Mouse (Mus musculus): ENCODE data around the gene Crb1. TPM values are rescaled to one million over a fixed set of nuclear protein-coding genes. Genes with fewer than 3 reads are reported as not detected.
"Not testable (repeated sequence)": the region's sequence is repeated elsewhere in the genome, so short reads cannot be mapped to it uniquely, and the experiment has no call there.

Crb1 gene
- polyA plus RNA-seq, 1 experiment from 2014 or later: 3.0 TPM

DNA sequence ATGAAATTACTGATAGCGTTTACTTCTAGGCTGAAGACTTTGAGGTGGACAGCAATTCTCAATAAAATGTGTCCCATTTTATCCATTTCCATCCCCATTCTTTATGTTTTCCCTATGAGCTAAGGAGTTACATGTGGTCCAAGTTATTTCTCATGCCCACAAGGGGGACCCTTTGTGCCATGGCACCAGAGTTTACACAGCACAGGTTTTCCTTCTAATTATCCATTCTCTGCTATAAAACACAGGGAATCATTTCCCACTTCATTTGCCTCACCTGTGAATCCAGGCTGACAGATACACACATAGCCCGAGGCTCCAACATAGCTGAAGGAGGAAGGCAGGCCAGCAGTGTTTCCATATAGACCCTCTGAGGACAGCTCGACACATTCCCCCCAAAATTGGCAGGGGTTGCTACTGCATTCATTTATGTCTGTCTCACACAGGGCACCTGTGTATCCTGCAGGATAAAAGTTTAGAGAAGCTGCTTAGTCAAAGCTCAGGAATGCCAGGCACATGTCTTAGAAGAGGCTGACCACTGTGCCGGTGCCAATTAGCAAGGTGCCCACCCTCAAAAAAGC is 62.5 kb downstream of the Crb1 start:
- no peak for DNase-seq (ENCODE audit: low spot score)
- no peaks in the 10 kb centered on the region for H3K4me1 ChIP-seq (replicated peaks; ENCODE audit: control insufficient read depth, insufficient read depth, low read length)
- 84% methylated on average over 4 of the region's 4 CpGs for WGBS

DNA sequence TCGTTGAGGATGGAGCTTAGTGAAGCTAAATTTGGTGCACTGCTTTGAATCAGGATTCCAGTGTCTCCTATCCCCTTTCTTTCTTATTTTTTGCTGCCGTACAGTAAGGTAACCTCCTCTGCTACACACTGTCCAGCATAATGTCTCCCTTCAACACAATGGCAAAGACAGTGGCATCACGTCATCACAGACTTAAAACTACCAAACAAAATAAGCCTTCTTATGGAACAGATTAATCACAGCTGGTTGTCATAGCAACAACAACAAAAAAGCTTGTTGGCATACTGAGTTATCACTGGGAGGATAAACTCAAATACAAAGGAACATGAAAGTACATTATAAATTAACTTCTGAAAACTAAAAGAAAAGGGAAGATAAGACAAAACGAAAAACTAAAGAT is 68.0 kb downstream of the Crb1 start:
- no peak overlapping the region for H3K4me2 ChIP-seq (replicated peaks; ENCODE audit: low read depth, low read length)
- H3K4me3 ChIP-seq (ENCODE audit: low read depth, low read length): no peak overlapping the region
- H3K9me3 ChIP-seq (ENCODE audit: control insufficient read depth, low read length): no peaks in the 10 kb centered on the region
- no peaks in the 10 kb centered on the region for H3K27me3 ChIP-seq (ENCODE audit: control insufficient read depth, insufficient read depth, low read length)
- no peaks in the 10 kb centered on the region for H3K36me3 ChIP-seq (ENCODE audit: control insufficient read depth, insufficient read depth, low read length)
- ATAC-seq (ENCODE audit: low FRiP score): no peak
- whole genome bisulfite sequencing: 72% methylated on average over 4 of the region's 4 CpGs
- no peaks in the 10 kb centered on the region for H3K4me1 ChIP-seq (replicated peaks; ENCODE audit: control insufficient read depth, insufficient read depth, low read length)
- DNase-seq (ENCODE audit: low spot score): no peak
- no peak overlapping the region for H3K27ac ChIP-seq (ENCODE audit: low read depth, low read length)
- no peak overlapping the region for H3K9ac ChIP-seq (ENCODE audit: low read depth, low read length)

More for the DNA sequence above, 62.5 kb downstream of the Crb1 start:
- no peak for ATAC-seq (ENCODE audit: low FRiP score)
- Histone ChIP-seq H3K4me2 (replicated peaks; ENCODE audit: low read depth, low read length) (no peak overlapping the region), H3K27ac (ENCODE audit: low read depth, low read length) (no peak overlapping the region), H3K27me3 (ENCODE audit: control insufficient read depth, insufficient read depth, low read length) (no peaks in the 10 kb centered on the region), H3K9ac (ENCODE audit: low read depth, low read length) (no peak overlapping the region), H3K4me3 (ENCODE audit: low read depth, low read length) (no peak overlapping the region), H3K36me3 (ENCODE audit: control insufficient read depth, insufficient read depth, low read length) (no peaks in the 10 kb centered on the region), H3K9me3 (ENCODE audit: control insufficient read depth, low read length) (no peaks in the 10 kb centered on the region)

DNA sequence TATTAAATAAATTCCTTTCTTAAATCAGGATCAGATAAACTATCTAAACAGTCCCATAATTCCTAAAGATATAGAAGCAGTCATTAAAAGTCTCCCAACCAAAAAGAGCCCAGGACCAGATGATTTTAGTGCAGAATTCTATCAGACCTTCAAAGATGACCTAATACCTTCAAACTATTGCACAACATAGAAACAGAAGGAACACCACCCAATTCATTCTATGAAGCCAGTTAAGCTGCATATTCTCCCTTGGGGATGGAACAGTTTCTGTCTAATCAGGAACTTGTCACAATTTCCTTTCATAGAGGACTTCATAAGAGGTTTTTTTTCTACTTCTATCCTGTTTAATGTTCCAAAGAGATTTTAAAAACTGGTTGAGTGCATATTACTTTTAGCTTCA is 74.4 kb downstream of the Crb1 start:
- H3K4me1 ChIP-seq (replicated peaks; ENCODE audit: control insufficient read depth, insufficient read depth, low read length); H3K4me3 ChIP-seq (ENCODE audit: low read depth, low read length); H3K4me2 ChIP-seq (replicated peaks; ENCODE audit: low read depth, low read length); ATAC-seq (ENCODE audit: low FRiP score); H3K36me3 ChIP-seq (ENCODE audit: control insufficient read depth, insufficient read depth, low read length); DNase-seq (ENCODE audit: low spot score); H3K27ac ChIP-seq (ENCODE audit: low read depth, low read length); H3K9me3 ChIP-seq (ENCODE audit: control insufficient read depth, low read length); H3K27me3 ChIP-seq (ENCODE audit: control insufficient read depth, insufficient read depth, low read length); H3K9ac ChIP-seq (ENCODE audit: low read depth, low read length): not testable (repeated sequence)

DNA sequence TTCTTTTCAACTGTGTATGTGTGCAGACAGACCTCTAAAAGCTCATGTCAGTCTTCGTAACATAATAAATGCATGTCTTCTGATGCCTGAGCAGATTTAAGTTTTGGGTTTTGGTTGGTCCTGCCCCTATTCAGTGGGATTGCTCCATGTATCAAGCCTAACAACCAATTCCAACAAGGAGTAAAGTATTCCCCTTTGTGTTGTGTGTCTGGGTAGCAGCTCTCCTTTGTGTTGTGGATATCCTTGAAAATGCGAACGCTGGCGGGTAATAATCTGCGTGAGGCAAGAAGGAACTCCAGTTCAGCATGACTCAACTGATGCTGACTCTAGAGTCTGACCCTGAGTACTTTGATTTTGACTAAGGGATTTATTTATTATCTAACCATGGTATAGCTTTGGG is 75.1 kb downstream of the Crb1 start:
- Histone ChIP-seq H3K4me2 (replicated peaks; ENCODE audit: low read depth, low read length) (no peak overlapping the region), H3K36me3 (ENCODE audit: control insufficient read depth, insufficient read depth, low read length) (no peaks in the 10 kb centered on the region), H3K4me3 (ENCODE audit: low read depth, low read length) (no peak overlapping the region), H3K9ac (ENCODE audit: low read depth, low read length) (no peak overlapping the region), H3K9me3 (ENCODE audit: control insufficient read depth, low read length) (no peaks in the 10 kb centered on the region), H3K4me1 (replicated peaks; ENCODE audit: control insufficient read depth, insufficient read depth, low read length) (no peaks in the 10 kb centered on the region), H3K27me3 (ENCODE audit: control insufficient read depth, insufficient read depth, low read length) (no peaks in the 10 kb centered on the region), H3K27ac (ENCODE audit: low read depth, low read length) (no peak overlapping the region)
- DNase-seq (ENCODE audit: low spot score): peak; percentile 10
- ATAC-seq (ENCODE audit: low FRiP score): 0 out of 2 replicates have a peak, but pooled peaks have one; percentile 19
- WGBS: 42% methylated on average over 5 of the region's 5 CpGs

DNA sequence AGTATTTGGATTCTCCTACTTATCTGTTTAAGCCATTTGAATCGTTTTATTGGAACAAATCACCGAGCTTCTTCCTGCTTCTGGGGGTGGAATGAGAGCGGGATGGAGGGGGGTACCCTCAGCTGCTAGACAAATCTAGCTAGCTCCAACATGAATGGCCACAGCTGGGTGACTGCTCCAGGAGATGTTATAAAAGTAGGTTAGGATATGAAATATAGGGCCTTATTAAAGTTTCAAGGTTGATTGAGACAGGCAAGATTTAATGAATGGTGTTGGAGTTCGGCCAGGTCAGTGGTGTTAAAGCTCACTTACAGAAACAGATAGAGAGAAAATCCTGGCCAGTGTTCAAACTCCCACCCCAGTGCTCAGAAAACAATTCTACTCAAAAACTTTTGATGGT is 84.9 kb downstream of the Crb1 start:
- 53% methylated on average over 4 of the region's 4 CpGs for WGBS
- Histone ChIP-seq H3K4me2 (replicated peaks; ENCODE audit: low read depth, low read length) (no peak overlapping the region), H3K4me3 (ENCODE audit: low read depth, low read length) (no peak overlapping the region), H3K9me3 (ENCODE audit: control insufficient read depth, low read length) (no peaks in the 10 kb centered on the region), H3K27ac (ENCODE audit: low read depth, low read length) (no peak overlapping the region), H3K36me3 (ENCODE audit: control insufficient read depth, insufficient read depth, low read length) (no peaks in the 10 kb centered on the region), H3K9ac (ENCODE audit: low read depth, low read length) (no peak overlapping the region), H3K27me3 (ENCODE audit: control insufficient read depth, insufficient read depth, low read length) (no peaks in the 10 kb centered on the region), H3K4me1 (replicated peaks; ENCODE audit: control insufficient read depth, insufficient read depth, low read length) (no peaks in the 10 kb centered on the region)
- ATAC-seq (ENCODE audit: low FRiP score) (no peak), DNase-seq (ENCODE audit: low spot score) (no peak)

DNA sequence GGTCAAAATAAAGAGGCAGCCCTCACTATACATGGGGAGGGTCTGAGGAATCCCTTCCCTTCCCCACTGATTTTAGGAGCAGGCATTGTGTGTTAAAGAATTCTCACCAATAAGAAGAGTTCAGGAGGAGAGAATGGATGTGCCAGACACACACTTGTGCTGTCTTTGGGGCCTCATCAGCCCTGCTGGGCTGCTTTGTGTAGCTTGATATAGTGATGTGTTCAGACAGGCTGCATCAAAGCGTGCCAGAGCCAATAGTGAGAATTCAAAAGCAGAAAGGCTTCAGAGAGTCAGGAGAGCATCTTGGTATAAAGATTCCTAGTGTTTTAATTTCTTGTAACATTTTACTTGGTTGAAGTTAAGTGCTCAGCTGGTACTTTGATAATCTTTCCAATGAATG is 85.3 kb downstream of the Crb1 start:
- Histone ChIP-seq H3K27ac (ENCODE audit: low read depth, low read length) (no peak overlapping the region), H3K4me2 (replicated peaks; ENCODE audit: low read depth, low read length) (no peak overlapping the region), H3K4me1 (replicated peaks; ENCODE audit: control insufficient read depth, insufficient read depth, low read length) (no peaks in the 10 kb centered on the region), H3K9me3 (ENCODE audit: control insufficient read depth, low read length) (no peaks in the 10 kb centered on the region), H3K36me3 (ENCODE audit: control insufficient read depth, insufficient read depth, low read length) (no peaks in the 10 kb centered on the region), H3K9ac (ENCODE audit: low read depth, low read length) (no peak overlapping the region), H3K4me3 (ENCODE audit: low read depth, low read length) (no peak overlapping the region), H3K27me3 (ENCODE audit: control insufficient read depth, insufficient read depth, low read length) (no peaks in the 10 kb centered on the region)
- ATAC-seq (ENCODE audit: low FRiP score): peak; percentile 69
- 40% methylated on average over 1 of the region's 1 CpGs for WGBS
- DNase-seq (ENCODE audit: low spot score): peak; percentile 21

DNA sequence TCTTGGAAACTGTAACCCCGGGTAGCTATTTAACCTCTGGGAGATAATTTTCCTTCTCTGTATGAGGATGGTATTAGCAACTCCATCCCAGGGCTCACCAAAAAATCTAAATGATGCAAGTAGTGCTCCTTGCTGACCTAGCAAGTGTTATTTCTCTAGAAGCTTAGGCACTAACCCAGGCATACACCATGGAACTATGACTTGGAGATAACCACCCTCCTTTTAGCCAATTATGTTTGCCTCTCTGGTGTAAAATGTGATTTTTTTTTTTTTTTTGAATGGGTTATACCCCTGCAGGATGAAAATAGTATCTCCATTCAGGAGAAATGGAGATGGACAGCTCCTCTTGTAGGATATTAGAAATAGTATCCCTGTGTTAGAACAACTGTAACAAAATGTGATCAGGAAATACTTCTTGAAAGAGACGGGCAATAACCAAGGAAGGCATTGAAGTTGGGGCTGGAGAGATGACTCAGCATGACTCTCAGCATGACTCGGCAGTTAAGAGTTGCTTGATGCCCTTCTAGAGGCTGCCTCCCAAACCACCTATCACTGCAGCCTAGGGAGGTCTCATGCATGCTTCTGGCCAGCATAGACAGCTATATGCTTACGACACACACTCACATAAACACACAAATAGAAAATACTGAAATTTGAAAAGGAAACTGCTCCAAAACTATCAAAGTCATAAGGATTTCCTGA is 100.1 kb downstream of the Crb1 start:
- no peak for ATAC-seq (ENCODE audit: low FRiP score)

DNA sequence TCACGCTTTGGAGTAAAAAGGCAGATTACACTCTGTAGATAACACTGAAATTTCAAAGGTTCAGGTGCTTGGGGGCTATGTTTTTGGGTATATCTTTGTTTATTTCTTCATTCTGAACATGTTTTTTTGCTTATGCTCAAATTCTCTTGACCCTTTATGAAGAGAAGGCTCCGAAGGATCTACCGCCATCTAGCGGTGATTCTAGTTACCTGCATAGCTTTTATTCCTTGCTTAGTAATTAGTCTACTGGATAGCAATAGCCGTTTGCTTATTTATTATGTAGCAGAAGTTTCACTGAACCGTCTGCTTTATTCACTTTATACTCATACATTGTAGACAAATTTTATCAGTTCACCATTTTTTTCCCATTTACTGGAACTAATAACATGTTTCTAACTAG is 109.1 kb downstream of the Crb1 start:
- no peaks in the 10 kb centered on the region for H3K36me3 ChIP-seq (ENCODE audit: control insufficient read depth, insufficient read depth, low read length)
- H3K9ac ChIP-seq (ENCODE audit: low read depth, low read length): no peak overlapping the region
- no peaks in the 10 kb centered on the region for H3K27me3 ChIP-seq (ENCODE audit: control insufficient read depth, insufficient read depth, low read length)
- H3K4me3 ChIP-seq (ENCODE audit: low read depth, low read length): no peak overlapping the region
- H3K9me3 ChIP-seq (ENCODE audit: control insufficient read depth, low read length): no peaks in the 10 kb centered on the region
- ATAC-seq (ENCODE audit: low FRiP score): peak; percentile 64; the same call in 1 of the 2 replicates
- peak; percentile 81 for DNase-seq (ENCODE audit: low spot score)
- H3K4me1 ChIP-seq (replicated peaks; ENCODE audit: control insufficient read depth, insufficient read depth, low read length): no peaks in the 10 kb centered on the region
- no peak overlapping the region for H3K4me2 ChIP-seq (replicated peaks; ENCODE audit: low read depth, low read length)
- WGBS: 26% methylated on average over 6 of the region's 6 CpGs
- H3K27ac ChIP-seq (ENCODE audit: low read depth, low read length): no peak overlapping the region

More for the DNA sequence above, 100.1 kb downstream of the Crb1 start:
- WGBS: 82% methylated on average over 4 of the region's 4 CpGs
- Histone ChIP-seq H3K4me1 (replicated peaks; ENCODE audit: control insufficient read depth, insufficient read depth, low read length) (no peaks in the 10 kb centered on the region), H3K9me3 (ENCODE audit: control insufficient read depth, low read length) (no peaks in the 10 kb centered on the region), H3K4me2 (replicated peaks; ENCODE audit: low read depth, low read length) (no peak overlapping the region), H3K9ac (ENCODE audit: low read depth, low read length) (no peak overlapping the region), H3K27me3 (ENCODE audit: control insufficient read depth, insufficient read depth, low read length) (no peaks in the 10 kb centered on the region), H3K4me3 (ENCODE audit: low read depth, low read length) (no peak overlapping the region), H3K36me3 (ENCODE audit: control insufficient read depth, insufficient read depth, low read length) (no peaks in the 10 kb centered on the region), H3K27ac (ENCODE audit: low read depth, low read length) (no peak overlapping the region)
- DNase-seq (ENCODE audit: low spot score): no peak

DNA sequence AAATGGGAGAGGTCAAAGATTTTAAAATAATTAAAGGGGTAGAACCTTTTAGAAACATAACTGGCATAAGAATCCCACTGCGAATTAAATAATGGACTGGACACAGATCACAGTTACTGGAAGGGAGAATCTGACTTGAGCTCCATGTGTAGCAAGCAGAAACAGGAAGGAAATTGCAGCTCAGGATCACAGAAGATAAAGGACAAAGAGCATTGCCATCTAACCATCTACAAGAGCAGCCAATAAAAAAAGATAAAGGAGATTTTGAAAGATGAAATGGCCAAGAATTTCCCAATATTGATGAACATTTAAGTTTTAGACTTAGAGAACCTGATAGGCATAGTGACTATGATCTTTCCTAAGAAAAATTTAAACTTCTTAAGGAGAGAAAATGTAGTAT is 112.7 kb downstream of the Crb1 start:
- no peak overlapping the region for H3K27ac ChIP-seq (ENCODE audit: low read depth, low read length)
- H3K4me2 ChIP-seq (replicated peaks; ENCODE audit: low read depth, low read length): no peak overlapping the region
- 100% methylated on average over 1 of the region's 1 CpGs for WGBS
- H3K9me3 ChIP-seq (ENCODE audit: control insufficient read depth, low read length): no peaks in the 10 kb centered on the region
- H3K4me1 ChIP-seq (replicated peaks; ENCODE audit: control insufficient read depth, insufficient read depth, low read length): no peaks in the 10 kb centered on the region
- no peaks in the 10 kb centered on the region for H3K27me3 ChIP-seq (ENCODE audit: control insufficient read depth, insufficient read depth, low read length)
- no peaks in the 10 kb centered on the region for H3K36me3 ChIP-seq (ENCODE audit: control insufficient read depth, insufficient read depth, low read length)
- H3K9ac ChIP-seq (ENCODE audit: low read depth, low read length): no peak overlapping the region
- no peak for DNase-seq (ENCODE audit: low spot score)
- H3K4me3 ChIP-seq (ENCODE audit: low read depth, low read length): no peak overlapping the region
- no peak for ATAC-seq (ENCODE audit: low FRiP score)

Data from hindbrain, embryonic 11.5 days (tissue).